Mouse (Mus musculus): ENCODE results near the gene Pex14. TPM values are rescaled to one million over a fixed set of nuclear protein-coding genes. Genes with fewer than 3 reads are reported as not detected.

The Pex14 gene
- polyA plus RNA-seq, 1 experiment from 2014 or later: 42.4 TPM

Other genes with a start within 250 kb of the Pex14 start
- 21.0 and 29.3 TPM in 2 replicates for gene Dffa, start 4.3 kb upstream of the Pex14 start, polyA plus RNA-seq (2014; fragmentation: Nextera tagmentation; extraction: Ambion mirVana)
- gene Cort, start 26.9 kb upstream of the Pex14 start, polyA plus RNA-seq (2014; fragmentation: Nextera tagmentation; extraction: Ambion mirVana): 0.41 TPM in 1 of 2 replicates, not detected in the other
- 42.2 and 55.3 TPM in 2 replicates for gene Cenps, start 37.8 kb upstream of the Pex14 start, polyA plus RNA-seq (2014; fragmentation: Nextera tagmentation; extraction: Ambion mirVana)
- gene Pgd, start 66.9 kb upstream of the Pex14 start, polyA plus RNA-seq (2014; fragmentation: Nextera tagmentation; extraction: Ambion mirVana): 53.6 and 64.7 TPM in 2 replicates
- 25.6 and 35.7 TPM in 2 replicates for gene Kif1b, start 207.8 kb upstream of the Pex14 start, polyA plus RNA-seq (2014; fragmentation: Nextera tagmentation; extraction: Ambion mirVana)

All from kidney, embryonic 14.5 days (tissue).